Mouse (Mus musculus) cortical plate, adult 2 months (tissue): ENCODE measurements around the gene Ptpn18.

Experiments used
- CTCF ChIP-seq: fragments of 200-500 bp; IDR thresholded peaks from 2 replicates; pipeline ENCODE4 v1.5.1; 2011; ENCODE audit warnings: mild to moderate bottlenecking, control low read depth, low read length; ENCODE audit not compliant: insufficient read depth; ENCODE audit errors: extremely low read depth
- POLR2A ChIP-seq: fragments of 200-500 bp; IDR thresholded peaks from 2 replicates; pipeline ENCODE4 v1.6.1; 2011; ENCODE audit warnings: mild to moderate bottlenecking, low read length, control low read depth; ENCODE audit not compliant: insufficient read depth; ENCODE audit errors: extremely low read depth

- no peak for TF ChIP-seq CTCF
- no peak for TF ChIP-seq POLR2A
Observed at GRCm38 (mm10) chr1:34431431-34431830, 28.1 kb upstream of the Ptpn18 start.
